Mouse (Mus musculus) liver, postnatal 0 days (tissue): ENCODE measurements around the gene Rhbdd2.

Experiments used
- CTCF ChIP-seq: sonication (generic); IDR thresholded peaks from 2 replicates; pipeline ENCODE4 v1.5.1; 2016; ENCODE audit warnings: antibody characterized with exemption, low read depth
- EP300 ChIP-seq: IDR thresholded peaks from 2 replicates; pipeline ENCODE4 v1.6.1; 2016; ENCODE audit warnings: antibody characterized with exemption, low read depth, mild to moderate bottlenecking

DNA sequence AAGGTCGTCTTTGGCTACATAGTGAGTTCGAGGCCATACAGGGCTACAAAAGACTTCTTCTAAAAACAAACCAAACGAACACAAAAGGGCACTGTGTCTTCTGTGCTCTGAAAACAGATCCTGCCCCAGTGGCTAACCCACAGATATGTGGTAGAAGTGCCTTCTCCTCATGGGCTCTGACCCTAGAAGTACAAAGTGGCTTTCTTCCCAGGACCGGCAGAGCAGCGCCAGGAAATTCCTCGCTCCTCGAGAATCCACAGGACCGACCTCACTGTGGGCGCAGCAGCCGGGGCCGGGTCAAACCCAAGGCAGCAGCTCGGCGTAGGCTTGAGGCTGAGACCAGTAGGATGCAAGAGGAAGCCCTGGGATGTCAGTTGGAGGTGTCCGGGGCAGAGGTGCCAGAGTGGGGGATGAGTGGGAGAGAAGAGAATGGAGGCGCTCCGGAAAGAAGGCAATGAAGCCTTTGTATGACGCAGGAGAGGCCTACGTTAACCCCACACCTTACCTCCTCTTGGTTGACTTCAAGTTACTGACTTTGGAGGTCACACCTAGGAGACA is 9.3 kb upstream of the Rhbdd2 start:
- no peak for TF ChIP-seq CTCF
- TF ChIP-seq EP300 = no peak
